Mouse (Mus musculus) gastrocnemius, adult 2 months (tissue): ENCODE results near the gene Gm13090. TPM values are rescaled to one million over a fixed set of nuclear protein-coding genes. Genes with fewer than 3 reads are reported as not detected.

ENCODE experiments used
- DNase-seq: peaks from one replicate; pipeline ENCODE4 v3.0.0; 2022
- H3K27ac ChIP-seq: fragments of 200-600 bp; 2 replicates; pipeline ENCODE4 v1.8.1; 2022; ENCODE audit warnings: mild to moderate bottlenecking
- H3K4me3 ChIP-seq: fragments of 200-600 bp; 2 replicates; pipeline ENCODE4 v1.8.1; 2022; ENCODE audit warnings: mild to moderate bottlenecking, moderate library complexity
- CTCF ChIP-seq: fragments of 200-600 bp; IDR thresholded peaks from 2 replicates; pipeline ENCODE4 v1.8.1; 2022; ENCODE audit warnings: antibody characterized with exemption, mild to moderate bottlenecking, moderate library complexity
- intact Hi-C: fragments of 180-260 bp; cut with DNase I; formaldehyde crosslinking; loops from one replicate; pipeline ENCODE4 v1.15.1; 2025
- total RNA-seq, 2 experiments: library from RNA; stranded (reverse); gene quantifications; 2 replicates each; pipeline ENCODE4 v1.2.3; 2021

Gene Gm13090
- total RNA-seq, 2 experiments from 2014 or later: not detected

- Histone ChIP-seq H3K4me3 (peak overlapping the region; percentile 44), H3K27ac (peak overlapping the region; percentile 43; the same call in 1 of the 2 replicates)
- DNase-seq: no peak
- no peak for TF ChIP-seq CTCF
- intact Hi-C loops: loop anchor here (2.0 kb wide), 1 partner anchor 22 kb away; no protein-coding TSS in a partner anchor
Measured at GRCm38 (mm10) chr4:151106468-151106867, 17.1 kb downstream of the Gm13090 start.

GRCm38 (mm10) chr4:151107131-151108001 lies 18.0 kb downstream of the Gm13090 start:
- peak; percentile 39 for DNase-seq
- intact Hi-C loops: loop anchor here (2.0 kb wide), 1 partner anchor 21 kb away; no protein-coding TSS in a partner anchor
- peak overlapping the region; percentile 83 for H3K27ac ChIP-seq
- peak overlapping the region; percentile 88 for H3K4me3 ChIP-seq
- TF ChIP-seq CTCF: no peak

- no peak for TF ChIP-seq CTCF
- Histone ChIP-seq H3K27ac (peak overlapping the region; percentile 83), H3K4me3 (peak overlapping the region; percentile 88)
- intact Hi-C loops: no loop called here
- DNase-seq: peak; percentile 94
Measured at GRCm38 (mm10) chr4:151108028-151108771, 18.8 kb downstream of the Gm13090 start.

- intact Hi-C loops: no loop called here
- no peak for TF ChIP-seq CTCF
- H3K4me3 ChIP-seq: peak overlapping the region; percentile 88
- DNase-seq: no peak
- peak overlapping the region; percentile 49; the same call in 1 of the 2 replicates for H3K27ac ChIP-seq
Measured at GRCm38 (mm10) chr4:151108834-151109241, 19.5 kb downstream of the Gm13090 start.

- no peak overlapping the region for H3K27ac ChIP-seq
- intact Hi-C loops: no loop called here
- TF ChIP-seq CTCF: no peak
- DNase-seq: no peak
- H3K4me3 ChIP-seq: no peak overlapping the region
Measured at GRCm38 (mm10) chr4:151111226-151111625, 21.9 kb downstream of the Gm13090 start.

GRCm38 (mm10) chr4:151114574-151114973 lies 25.2 kb downstream of the Gm13090 start:
- intact Hi-C loops: no loop called here
- TF ChIP-seq CTCF: no peak
- no peak for DNase-seq
- no peak overlapping the region for H3K4me3 ChIP-seq
- H3K27ac ChIP-seq: no peak overlapping the region

GRCm38 (mm10) chr4:151118883-151119282 lies 29.5 kb downstream of the Gm13090 start:
- TF ChIP-seq CTCF: no peak
- Histone ChIP-seq H3K27ac (no peak overlapping the region), H3K4me3 (no peak overlapping the region)
- intact Hi-C loops: no loop called here
- no peak for DNase-seq

GRCm38 (mm10) chr4:151127636-151128548 lies 38.5 kb downstream of the Gm13090 start:
- Histone ChIP-seq H3K4me3 (peak overlapping the region; percentile 76), H3K27ac (peak overlapping the region; percentile 90)
- no peak for DNase-seq
- intact Hi-C loops: loop anchor here (2.0 kb wide), 2 partner anchors 21 to 29 kb away; no protein-coding TSS in a partner anchor
- TF ChIP-seq CTCF: no peak

- intact Hi-C loops: loop anchor here (2.0 kb wide), 2 partner anchors 22 to 30 kb away; no protein-coding TSS in a partner anchor
- H3K4me3 ChIP-seq: peak overlapping the region; percentile 76
- peak; percentile 36; the same call in 1 of the 2 replicates for TF ChIP-seq CTCF
- peak overlapping the region; percentile 90 for H3K27ac ChIP-seq
- DNase-seq: peak; percentile 48
Measured at GRCm38 (mm10) chr4:151128641-151129541, 39.5 kb downstream of the Gm13090 start.

GRCm38 (mm10) chr4:151129725-151130557 lies 40.6 kb downstream of the Gm13090 start:
- H3K4me3 ChIP-seq: peak overlapping the region; percentile 76
- DNase-seq: peak; percentile 93
- intact Hi-C loops: loop anchor here (2.0 kb wide), 2 partner anchors 23 to 31 kb away; no protein-coding TSS in a partner anchor
- H3K27ac ChIP-seq: peak overlapping the region; percentile 90
- no peak for TF ChIP-seq CTCF
